Mouse (Mus musculus) embryo, embryonic 10 days (tissue): ENCODE measurements around the gene Cdh13.
A peak's percentile ranks its signal among the peaks of the same experiment; 100 is the strongest.

Source experiments
- DNase-seq: peaks from one replicate; pipeline ENCODE4 v3.0.0-alpha.2; 2015; ENCODE audit warnings: low spot score

Gene Cdh13

DNA sequence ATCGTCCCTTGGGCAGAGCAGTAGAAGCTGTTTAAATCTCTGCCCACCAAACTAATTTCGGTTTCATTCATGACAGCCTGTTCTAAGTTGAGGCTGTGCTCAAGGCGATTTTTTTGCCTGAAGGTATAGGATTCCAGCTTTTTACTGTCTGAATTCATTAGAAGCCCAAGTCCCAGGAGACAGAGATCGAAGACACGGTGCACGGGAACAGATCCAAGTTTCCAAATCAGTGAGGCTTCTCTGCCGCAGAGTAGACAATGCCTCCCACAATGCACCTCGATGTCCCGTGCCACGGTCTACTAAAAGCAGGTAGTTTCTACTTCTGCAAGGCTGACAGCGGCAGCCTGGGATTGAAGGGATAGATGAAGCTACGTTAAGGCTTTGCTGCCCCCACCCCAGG, 778.1 kb downstream of the Cdh13 start:
- no peak for DNase-seq

DNA sequence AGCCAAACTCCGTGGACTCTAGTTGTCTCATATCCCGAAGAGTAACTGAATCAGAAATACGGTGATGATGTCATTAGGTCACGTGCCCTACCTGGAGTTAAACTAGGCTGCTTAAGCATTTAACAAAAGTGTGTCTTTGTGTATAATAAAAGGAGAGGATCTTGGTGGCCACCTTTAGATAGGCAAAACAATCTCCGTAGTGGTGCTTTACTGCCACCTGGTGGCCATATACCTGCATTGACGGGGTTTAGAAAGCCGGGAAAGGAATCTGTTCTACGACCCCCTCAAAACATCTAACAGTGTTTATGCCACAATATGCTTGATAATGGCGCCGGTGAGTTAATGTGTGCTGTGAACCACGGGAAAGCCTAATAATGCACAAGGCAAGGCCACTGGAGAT, 781.0 kb downstream of the Cdh13 start:
- peak; percentile 70 for DNase-seq

DNA sequence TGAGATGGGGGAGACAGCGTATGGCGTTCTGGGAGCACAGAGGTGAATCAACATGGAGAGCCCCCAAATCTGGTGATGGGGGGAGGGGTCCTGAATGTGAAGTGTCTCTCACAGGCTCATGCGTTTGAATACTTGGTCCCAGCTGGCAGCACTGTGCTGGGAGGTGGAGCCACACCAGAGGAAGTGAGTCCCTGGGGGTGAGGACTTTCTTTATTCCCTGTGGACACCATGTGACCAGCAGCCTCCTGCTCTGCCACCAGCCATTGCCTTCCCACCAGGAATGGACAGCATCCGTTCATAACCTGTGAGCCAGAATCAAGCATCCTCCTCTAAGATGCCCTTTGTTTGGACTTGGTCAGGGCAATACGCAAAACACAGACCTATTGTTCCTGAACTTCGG, 788.8 kb downstream of the Cdh13 start:
- no peak for DNase-seq

DNA sequence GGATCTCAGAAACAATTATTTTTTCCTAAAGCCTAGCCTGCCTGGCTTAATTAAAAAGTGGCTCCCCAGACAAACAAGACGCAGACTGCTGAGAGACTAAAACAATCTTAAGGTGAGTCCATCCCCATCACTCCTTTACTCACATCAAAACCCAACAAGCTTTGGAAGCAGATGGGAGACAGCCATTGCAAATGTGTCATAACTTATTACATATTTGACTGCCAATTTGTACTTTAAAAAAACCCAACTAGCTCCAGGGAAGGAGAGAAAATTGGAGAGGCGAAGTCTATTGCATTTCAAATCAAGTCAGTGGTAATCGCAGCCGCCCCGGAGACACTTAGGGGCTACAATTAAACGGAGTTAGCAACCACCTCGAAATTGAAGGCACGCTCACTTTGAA, 801.5 kb downstream of the Cdh13 start:
- DNase-seq, result no peak

DNA sequence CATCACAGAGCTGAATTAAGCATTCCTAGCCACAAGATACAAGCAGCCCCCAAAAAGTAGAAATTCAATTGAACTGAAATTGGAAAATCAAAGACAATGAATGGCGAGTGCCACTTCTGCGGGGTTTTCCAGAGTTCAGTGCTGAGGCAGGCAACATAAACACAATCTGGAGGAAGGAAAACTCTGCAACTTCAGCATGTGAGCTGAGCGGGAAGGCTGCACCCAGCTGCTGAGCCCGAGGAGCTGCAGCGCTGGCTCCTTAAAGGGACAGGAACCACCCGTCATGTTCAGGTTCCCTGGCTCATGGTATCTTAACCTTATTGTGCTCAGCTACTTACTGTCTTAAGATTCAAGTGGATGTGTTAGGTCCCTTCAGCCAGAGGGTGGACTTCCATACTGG, 814.7 kb downstream of the Cdh13 start:
- DNase-seq, result peak; percentile 31

DNA sequence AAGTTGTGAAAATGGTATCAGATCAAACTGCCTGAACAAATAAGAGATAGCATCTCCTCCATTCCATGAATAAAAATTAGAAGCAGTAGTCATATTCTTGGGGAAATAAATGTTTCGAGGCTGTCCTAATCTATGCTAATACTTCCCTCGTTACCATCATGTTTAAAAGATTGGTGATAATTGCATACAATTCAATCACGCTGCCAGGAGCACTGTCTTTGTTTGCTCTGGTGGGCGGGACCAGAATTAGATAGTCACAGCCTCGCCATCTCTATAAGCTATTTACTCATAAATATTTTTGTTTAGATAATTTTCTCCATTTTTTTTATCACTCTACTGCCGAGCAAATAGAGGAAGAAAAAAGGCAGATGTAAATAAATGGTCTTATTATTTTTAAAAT, 819.3 kb downstream of the Cdh13 start:
- DNase-seq, result no peak

DNA sequence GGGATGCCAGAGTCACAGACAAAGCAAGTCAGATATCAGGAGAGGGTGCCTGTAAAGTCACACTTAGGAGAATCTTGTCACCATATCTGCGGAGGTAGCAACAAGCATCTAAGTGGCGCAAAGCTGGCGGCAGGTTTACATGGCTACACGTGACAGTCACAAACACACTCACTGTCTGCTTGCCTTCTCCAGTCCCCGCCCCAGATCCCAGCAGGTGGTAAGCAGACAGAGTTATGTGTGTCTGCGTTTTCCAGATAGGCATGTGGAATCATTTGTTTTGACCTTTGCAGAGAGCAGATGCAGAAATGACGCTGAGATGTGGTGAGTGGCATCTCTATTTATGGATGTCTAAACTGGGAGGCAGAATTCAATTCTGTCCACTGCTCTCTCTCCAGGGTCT, 826.1 kb downstream of the Cdh13 start:
- no peak for DNase-seq

DNA sequence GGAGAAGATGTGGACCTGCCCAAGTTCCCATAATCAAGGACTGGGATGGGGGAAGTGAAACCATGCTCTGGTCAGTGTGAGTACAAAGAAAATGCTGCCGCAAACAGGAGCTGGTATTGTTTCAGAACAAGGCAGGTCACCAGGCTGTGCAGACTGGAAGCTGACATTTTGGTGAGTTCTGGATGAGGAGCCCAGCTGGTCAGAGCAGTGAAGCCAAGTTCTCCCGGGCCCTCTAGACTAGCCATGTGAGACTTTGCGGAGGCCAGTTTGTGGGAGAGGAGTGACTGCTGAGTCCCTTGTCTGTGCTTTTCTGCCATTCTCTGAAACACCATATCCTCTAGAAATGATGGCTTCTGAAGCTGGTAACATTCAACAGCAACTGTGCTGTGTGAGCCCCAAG, 829.3 kb downstream of the Cdh13 start:
- DNase-seq, result no peak

DNA sequence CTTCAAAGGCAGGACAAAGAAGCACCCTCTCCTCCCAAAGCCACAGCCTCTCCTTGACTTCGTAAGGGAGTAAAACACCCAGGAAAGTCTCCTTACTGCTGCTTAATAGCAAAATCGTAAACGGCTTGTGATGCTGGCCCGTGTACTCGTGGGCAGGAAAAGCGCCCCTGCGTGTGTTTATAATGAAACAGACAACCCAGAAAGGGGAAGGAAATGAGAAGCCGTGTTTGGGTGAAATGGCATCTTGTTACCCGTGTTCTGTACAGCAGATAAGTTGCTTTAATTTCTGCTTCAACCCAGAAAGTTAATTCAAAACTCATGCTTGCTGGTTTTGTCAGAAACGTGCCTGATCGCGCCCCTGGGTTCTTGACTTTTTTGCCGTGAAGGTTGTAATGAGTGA, 837.7 kb downstream of the Cdh13 start:
- DNase-seq, result no peak

DNA sequence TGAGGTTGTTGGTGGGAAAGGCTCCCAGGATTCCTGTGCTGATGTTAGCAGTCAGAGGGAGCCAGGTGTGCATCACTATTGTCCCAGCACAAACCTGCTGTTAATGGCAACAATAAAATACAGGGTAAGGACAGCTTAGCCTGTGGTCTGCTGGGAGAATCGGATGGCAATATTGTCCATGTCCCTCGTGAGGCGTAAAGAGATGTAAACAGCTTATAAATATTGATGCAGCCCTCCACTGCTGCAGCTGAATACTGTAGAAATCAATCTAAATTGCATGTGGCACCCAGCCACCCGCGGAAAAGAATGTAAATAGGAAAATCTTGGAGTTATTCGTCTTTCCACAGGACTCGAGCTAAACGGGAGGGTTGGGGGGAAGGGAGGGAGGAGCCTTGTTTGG, 844.3 kb downstream of the Cdh13 start:
- DNase-seq, result no peak

DNA sequence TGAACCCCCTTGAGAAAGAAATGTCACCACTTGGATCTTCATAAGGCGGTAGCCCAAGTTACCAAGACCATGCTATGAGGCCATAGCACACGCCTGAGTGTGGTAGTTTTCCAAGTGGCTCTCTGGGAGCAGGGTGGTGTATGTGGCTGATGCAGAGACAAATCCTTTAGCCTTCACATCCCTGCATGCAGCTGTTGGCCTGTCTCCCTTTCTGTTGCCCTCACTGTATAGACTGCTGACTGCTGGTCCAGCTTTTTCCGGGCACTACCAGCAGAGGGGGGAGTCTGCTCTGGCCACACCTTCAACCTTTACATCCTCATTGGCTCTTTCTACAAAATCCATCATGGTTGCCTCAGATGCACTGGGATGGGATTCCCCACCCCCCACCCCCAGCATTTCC, 844.7 kb downstream of the Cdh13 start:
- DNase-seq, result no peak

DNA sequence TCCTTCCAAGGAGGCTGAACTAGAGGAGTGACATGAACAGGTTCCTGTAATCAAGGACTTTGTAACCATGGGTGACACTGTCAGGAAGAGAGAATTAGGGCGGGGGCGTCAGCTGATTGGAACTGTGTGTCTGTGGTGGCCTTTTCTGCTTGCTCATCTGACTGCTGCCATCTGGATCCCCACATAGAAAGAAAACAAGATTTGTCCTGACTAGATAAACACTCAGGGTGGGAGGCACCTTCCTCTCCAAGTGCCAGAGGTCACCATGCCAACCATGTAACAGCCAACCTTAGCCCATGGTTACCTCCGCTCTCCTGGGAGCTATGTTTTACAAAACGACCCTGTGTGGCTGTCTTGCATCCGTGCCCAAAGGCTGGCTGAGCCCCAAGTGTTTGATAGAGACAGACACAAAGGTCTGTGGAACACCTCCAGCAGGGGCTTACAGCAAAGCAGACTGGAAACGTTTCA, 873.0 kb downstream of the Cdh13 start:
- no peak for DNase-seq

DNA sequence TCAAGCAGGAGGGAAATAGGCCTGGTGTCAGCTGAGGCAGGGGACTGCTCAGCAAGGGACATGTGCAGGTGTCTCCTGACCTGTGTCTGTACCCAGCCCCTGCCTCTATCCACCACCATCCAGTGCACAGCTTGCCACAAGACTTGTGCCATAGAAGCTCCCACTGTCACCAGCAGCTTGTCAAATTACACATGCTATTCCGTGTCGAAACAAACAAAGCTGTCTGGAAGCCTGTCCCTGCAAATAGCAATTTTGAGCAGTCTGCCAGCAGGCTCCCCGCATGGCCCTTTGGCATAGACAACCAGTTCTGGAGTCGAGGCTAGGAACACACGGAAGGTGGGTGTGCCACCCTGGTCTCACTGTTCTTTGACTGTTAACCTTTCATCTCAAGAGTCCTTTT, 875.1 kb downstream of the Cdh13 start:
- no peak for DNase-seq

DNA sequence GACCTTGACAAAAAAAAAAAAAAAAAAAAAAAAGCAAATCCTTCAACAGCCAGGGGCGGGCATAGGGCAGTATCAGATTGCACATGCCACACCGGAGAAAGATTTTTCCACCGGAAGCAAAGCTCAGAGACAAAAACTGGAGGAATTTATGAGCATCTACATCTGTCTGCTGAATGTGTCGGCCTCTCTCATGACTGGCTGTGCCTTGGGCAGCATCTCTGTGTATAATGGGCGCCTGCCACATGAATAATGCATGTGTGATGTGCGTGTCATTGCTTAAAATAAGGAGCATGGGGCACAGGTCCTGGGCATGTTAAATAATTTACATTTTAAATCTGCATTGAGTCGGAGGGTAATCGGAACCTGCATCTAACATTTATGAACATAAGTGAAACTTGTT, 876.3 kb downstream of the Cdh13 start:
- no peak for DNase-seq

DNA sequence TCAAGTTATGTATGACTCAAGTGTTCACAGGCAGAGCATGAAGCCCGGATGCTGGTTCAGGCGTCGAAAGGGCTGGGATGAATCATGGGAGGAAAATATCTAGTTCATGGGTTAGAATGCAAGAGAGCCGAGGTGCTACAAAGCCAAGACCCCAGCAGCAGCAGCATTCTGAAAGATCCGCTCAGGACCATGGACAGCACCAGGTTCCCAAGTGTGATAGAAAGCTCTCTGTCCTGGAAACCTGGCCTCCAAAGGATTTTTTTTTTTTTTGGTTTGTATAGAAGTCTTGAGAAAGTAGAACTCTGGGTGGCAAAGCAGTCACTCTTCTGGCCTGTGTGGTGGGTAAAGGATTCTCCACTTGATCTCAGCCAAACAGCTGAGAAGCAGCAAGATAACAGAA, 880.5 kb downstream of the Cdh13 start:
- DNase-seq, result peak; percentile 75

DNA sequence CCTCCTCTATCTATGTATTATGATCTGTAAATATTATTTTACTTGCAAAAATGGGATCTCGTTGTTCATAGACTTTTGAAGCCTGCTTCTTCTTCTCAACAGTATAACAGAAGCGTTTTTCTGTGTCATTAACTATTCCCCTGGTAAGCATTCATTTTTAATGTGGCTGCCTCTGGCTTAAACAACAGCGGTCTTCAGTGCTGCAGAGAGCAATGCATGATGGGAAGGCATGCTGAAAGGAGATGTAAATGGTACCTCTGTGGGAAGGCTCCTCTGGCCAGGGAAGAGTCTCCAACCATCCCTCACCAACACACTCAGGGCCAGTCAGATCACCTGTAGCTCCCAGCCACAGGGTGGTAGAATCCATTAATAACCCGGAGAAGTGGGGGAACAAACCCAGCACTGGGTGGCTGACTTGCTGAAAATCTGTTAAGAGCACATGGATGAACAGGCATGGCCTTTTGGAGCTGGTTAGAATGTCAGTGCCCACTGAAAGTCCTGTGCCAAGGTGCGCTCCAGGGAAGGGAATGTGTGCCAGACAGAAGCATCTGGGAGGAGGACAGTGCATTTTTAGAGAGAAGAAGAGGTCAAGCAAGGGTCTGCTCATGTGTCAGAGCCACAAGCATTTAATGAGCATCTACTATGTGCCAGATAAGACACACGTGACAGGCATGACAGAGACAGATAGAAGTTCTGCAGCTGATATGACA, 893.8 kb downstream of the Cdh13 start:
- no peak for DNase-seq

DNA sequence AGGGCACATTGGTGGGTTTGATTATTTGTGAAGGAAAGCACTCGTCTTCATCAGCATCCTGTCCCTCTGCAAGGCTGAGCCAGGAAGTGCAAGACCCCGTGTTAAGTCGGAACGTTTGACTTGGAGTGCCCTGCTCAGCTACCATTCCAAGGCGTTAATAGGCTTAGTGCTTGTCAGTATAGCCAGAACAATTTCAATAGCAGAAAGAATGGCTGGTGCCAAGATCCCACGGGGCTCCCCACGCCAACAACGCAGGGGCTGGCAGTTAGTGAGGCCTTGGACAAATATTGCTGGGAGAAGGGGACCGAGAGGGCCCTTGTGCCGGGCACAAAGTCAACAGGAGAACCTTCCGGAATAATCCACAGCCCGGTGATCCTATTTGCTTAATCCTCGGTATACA, 897.1 kb downstream of the Cdh13 start:
- DNase-seq, result no peak

DNA sequence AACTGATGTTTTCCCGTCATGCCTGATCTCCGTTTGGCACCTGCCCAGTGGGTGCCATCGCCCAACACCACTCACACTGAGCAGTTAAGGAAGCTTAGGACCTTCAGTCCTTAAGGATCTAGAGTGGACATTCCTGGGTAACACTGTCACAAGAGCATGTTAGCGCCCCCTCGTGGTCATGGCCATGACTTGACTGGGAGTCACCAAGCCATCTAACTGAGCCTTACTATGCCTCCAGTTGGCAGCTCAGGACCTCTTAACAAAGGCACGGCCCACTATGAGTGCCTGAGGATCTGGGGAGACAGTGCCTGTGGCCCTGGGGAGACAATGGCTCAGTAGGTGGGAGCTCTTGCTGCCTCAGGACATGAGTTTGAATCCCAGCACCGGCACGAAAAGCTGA, 912.2 kb downstream of the Cdh13 start:
- DNase-seq, result peak; percentile 70

DNA sequence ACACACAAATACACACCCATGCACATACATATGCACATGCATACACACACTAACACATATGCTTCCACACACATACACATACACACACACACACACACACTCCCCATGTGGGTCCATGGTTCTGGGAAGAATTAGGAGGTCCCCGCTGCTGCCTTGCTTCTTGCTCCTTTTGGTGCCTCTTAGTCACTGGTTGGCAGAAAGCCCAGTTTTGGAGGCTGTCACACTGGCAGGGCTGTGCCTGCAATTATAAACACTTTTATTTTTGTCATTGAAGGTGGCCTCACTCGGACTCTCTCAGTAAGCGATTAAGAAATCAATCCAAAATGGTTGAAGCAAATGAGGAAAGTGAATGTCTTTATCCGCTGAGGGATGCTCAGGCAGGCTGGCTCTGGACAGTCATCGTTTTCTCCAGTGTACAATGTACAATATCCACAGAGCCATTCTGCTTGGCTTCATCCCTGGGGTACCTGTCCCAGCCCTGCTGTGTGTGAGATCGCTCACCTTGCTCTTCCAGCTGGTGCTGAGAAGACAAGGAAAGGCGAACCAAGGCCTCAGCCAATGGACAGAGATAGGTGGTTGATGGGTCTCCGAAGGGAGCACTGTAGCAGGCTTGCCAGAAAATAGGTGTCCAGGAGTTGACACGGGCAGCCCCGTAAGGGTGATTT, 913.1 kb downstream of the Cdh13 start:
- DNase-seq, result no peak

DNA sequence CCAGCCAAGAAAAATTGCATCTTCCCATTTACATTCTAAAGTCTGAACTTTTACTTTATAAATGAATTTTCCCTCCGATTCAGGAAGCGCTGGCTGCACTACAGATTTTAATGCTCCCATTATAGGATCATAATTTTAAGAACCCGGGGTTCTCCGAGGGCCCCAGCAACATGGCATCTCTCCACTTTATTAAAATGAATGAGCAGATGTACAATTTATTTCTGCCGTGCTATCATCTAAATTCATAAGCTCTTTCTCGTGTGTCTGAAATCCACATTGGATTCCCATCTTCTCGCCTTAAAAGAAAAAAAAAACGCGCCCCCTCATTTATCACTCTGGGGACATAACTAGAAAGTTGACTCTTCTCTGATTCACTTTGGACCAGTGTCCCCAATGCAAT, 925.0 kb downstream of the Cdh13 start:
- no peak for DNase-seq

DNA sequence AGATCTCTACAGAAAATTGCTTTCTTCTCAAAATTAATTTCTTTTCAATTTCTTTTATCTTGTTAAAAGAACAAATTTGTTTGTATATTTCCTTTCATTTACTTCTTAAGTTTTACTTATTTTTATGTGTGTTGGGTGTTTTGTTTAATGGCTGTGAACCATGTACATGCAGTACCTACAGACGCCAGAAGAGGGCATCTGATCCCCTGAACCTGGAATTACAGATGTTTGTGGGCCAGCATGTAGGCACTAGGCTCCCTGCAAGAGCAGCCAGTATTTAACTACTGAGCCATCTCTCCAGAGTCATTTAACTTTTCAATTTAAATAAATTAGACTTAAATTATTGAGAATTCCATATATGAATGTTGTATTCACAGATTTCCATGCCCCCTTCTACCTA, 941.0 kb downstream of the Cdh13 start:
- peak; percentile 40 for DNase-seq

DNA sequence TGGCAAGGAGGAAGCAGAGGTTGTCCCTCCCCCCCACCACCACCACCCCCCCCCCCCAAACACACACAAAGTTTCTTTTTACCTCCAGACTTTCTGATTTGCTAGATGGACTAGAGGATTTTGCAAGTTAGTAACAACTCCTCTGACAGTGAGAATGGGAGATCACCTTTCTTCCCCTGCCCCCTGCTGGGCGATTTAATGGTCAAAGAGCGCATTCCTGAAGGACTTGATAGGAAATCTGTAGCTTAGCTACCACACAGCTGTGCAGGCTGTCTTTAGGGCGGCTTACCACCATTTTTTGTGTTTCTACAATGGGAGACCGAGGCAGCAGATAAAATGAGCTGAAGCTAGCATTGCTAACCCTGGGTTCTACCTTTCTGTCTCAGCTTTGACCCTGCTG, 961.6 kb downstream of the Cdh13 start:
- DNase-seq, result no peak

DNA sequence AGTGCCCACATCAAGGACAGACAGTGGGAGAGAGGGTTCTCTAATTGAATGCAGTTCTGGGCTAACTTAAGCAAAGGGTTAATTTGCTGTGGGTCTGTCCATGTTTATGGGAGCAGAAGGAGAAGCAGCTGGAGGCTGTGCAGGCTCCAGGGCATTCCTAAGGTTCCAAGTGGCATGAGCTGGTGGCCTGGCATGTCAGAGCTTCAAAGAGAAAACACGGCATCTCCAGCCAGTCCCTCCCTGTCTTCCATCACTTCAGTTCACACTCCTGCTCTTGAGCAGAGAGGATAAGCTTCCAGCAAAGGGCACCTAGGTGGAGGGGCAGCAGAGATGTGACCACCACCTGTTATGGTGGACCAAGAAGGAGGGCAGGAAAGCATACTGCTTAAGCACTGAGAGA, 962.1 kb downstream of the Cdh13 start:
- DNase-seq, result no peak

DNA sequence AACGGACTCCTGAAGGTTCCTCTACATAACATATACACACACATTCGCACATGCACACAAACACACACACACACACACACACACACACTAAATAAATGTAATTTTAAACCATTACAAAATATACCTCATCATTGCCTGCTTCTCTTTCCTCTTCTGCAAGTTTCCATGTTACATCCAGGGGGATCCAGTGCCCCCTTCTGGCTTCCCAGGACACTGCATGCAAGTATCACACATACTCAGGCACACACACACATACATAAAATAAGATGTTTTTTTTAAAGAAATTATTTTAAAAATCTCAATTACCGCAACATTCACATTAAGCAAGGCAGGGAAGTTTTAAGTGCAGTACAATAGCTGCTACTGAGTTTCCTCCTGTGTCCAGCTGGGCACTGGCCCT, 970.8 kb downstream of the Cdh13 start:
- DNase-seq, result no peak
